Mouse (Mus musculus) liver, embryonic 12.5 days (tissue): ENCODE measurements around the gene Snf8. TPM values are rescaled to one million over a fixed set of nuclear protein-coding genes. Genes with fewer than 3 reads are reported as not detected.
A peak's percentile ranks its signal among the peaks of the same experiment; 100 is the strongest.

Experiments
- ATAC-seq: fragments of 200-750 bp; cut with Nextera tagmentation; 2 replicates; pipeline ENCODE4 v1.8.0; 2017; ENCODE audit warnings: moderate number of reproducible peaks, mild to moderate bottlenecking, moderate library complexity
- H3K27ac ChIP-seq: fragments of 300-500 bp; sonication (generic); 2 replicates; pipeline ENCODE4 v1.5.1; 2016; ENCODE audit warnings: mild to moderate bottlenecking
- H3K27me3 ChIP-seq: fragments of 300-500 bp; sonication (generic); replicated peaks from 2 replicates; pipeline ENCODE4 v1.6.1; 2016; ENCODE audit warnings: mild to moderate bottlenecking, moderate library complexity
- H3K36me3 ChIP-seq: fragments of 300-500 bp; sonication (generic); 2 replicates; pipeline ENCODE4 v1.6.1; 2016; ENCODE audit warnings: mild to moderate bottlenecking, moderate library complexity
- H3K4me1 ChIP-seq: fragments of 300-500 bp; sonication (generic); 2 replicates; pipeline ENCODE4 v1.6.1; 2016
- H3K4me2 ChIP-seq: fragments of 300-500 bp; sonication (generic); 2 replicates; pipeline ENCODE4 v1.6.1; 2016; ENCODE audit warnings: mild to moderate bottlenecking, moderate library complexity
- H3K4me3 ChIP-seq: fragments of 300-500 bp; sonication (generic); 2 replicates; pipeline ENCODE4 v1.5.1; 2016; ENCODE audit warnings: mild to moderate bottlenecking, moderate library complexity
- H3K9ac ChIP-seq: fragments of 300-500 bp; sonication (generic); 2 replicates; pipeline ENCODE4 v1.6.1; 2016; ENCODE audit warnings: mild to moderate bottlenecking, moderate library complexity
- H3K9me3 ChIP-seq: fragments of 300-500 bp; sonication (generic); replicated peaks from 2 replicates; pipeline ENCODE4 v1.6.1; 2016; ENCODE audit warnings: mild to moderate bottlenecking, moderate library complexity
- WGBS: fragments of 180-500 bp; shearing (Covaris S2); methylation state at CpG from one replicate; pipeline ENCODE4 v1.1.7; 2016; ENCODE audit not compliant: insufficient replicate concordance; 5-methylcytosine and 5-hydroxymethylcytosine counted together
- polyA plus RNA-seq: library from polyadenylated mRNA; unstranded; fragments of >200 nt; fragmentation: Nextera tagmentation; extraction: Ambion mirVana; gene quantifications from 2 replicates; pipeline ENCODE4 v1.2.1, GENCODE M21; 2016

Gene Snf8
- polyA plus RNA-seq, 1 experiment from 2014 or later: 100 TPM

GRCm38 (mm10) chr11:96058309-96058708 lies 23.6 kb downstream of the Snf8 start:
- Histone ChIP-seq H3K4me1 (peaks cover 19% of the 10 kb centered on the region), H3K4me2 (no peak overlapping the region), H3K9ac (no peak overlapping the region), H3K4me3 (no peak overlapping the region), H3K36me3 (peaks cover 97% of the 10 kb centered on the region), H3K27me3 (no peaks in the 10 kb centered on the region), H3K9me3 (no peaks in the 10 kb centered on the region), H3K27ac (no peak overlapping the region)
- 84% methylated on average over 4 of the region's 4 CpGs for WGBS
- ATAC-seq: no peak

- H3K4me2 ChIP-seq: peak overlapping the region; percentile 90
- no peaks in the 10 kb centered on the region for H3K9me3 ChIP-seq
- H3K4me1 ChIP-seq: peaks cover 39% of the 10 kb centered on the region
- peak overlapping the region; percentile 93 for H3K9ac ChIP-seq
- peaks cover 43% of the 10 kb centered on the region for H3K36me3 ChIP-seq
- no peaks in the 10 kb centered on the region for H3K27me3 ChIP-seq
- WGBS: under 1% methylated on average over 44 of the region's 64 CpGs
- peak overlapping the region; percentile 87 for H3K4me3 ChIP-seq
- peak overlapping the region; percentile 87 for H3K27ac ChIP-seq
- peak; percentile 75 for ATAC-seq
Measured at GRCm38 (mm10) chr11:96064521-96065214, 30.0 kb downstream of the Snf8 start.

- ATAC-seq: peak; percentile 99
- peak within 1 kb of the TSS; percentile 87 for H3K27ac ChIP-seq
- no peaks in the 10 kb centered on the region for H3K9me3 ChIP-seq
- H3K27me3 ChIP-seq: no peaks in the 10 kb centered on the region
- 5% methylated on average over 50 of the region's 50 CpGs for WGBS
- H3K4me2 ChIP-seq: peak within 1 kb of the TSS; percentile 90
- peaks cover 39% of the 10 kb centered on the region for H3K4me1 ChIP-seq
- H3K9ac ChIP-seq: peak within 1 kb of the TSS; percentile 93
- peaks cover 43% of the 10 kb centered on the region for H3K36me3 ChIP-seq
- peak within 1 kb of the TSS; percentile 87 for H3K4me3 ChIP-seq
Measured at GRCm38 (mm10) chr11:96065215-96065911, 30.7 kb downstream of the Snf8 start, which contains the start of gene Ube2z. Gene Ube2z, minus strand, starts transcription at chr11:96065388.

GRCm38 (mm10) chr11:96068231-96068630 lies 33.5 kb downstream of the Snf8 start:
- Histone ChIP-seq H3K4me1 (peaks cover 36% of the 10 kb centered on the region), H3K4me3 (no peak overlapping the region), H3K9me3 (no peaks in the 10 kb centered on the region), H3K9ac (no peak overlapping the region), H3K4me2 (no peak overlapping the region), H3K36me3 (peaks cover 37% of the 10 kb centered on the region), H3K27me3 (no peaks in the 10 kb centered on the region), H3K27ac (no peak overlapping the region)
- WGBS: 67% methylated on average over 5 of the region's 5 CpGs
- no peak for ATAC-seq

GRCm38 (mm10) chr11:96070353-96070752 lies 35.7 kb downstream of the Snf8 start:
- 88% methylated on average over 7 of the region's 7 CpGs for WGBS
- no peak for ATAC-seq

GRCm38 (mm10) chr11:96071013-96071412 lies 36.3 kb downstream of the Snf8 start:
- peaks cover 37% of the 10 kb centered on the region for H3K4me1 ChIP-seq
- H3K9ac ChIP-seq: no peak overlapping the region
- H3K27ac ChIP-seq: peak overlapping the region; percentile 59; the same call in 1 of the 2 replicates
- H3K36me3 ChIP-seq: peaks cover 42% of the 10 kb centered on the region
- no peak overlapping the region for H3K4me2 ChIP-seq
- WGBS: 69% methylated on average over 1 of the region's 1 CpGs
- no peaks in the 10 kb centered on the region for H3K9me3 ChIP-seq
- no peak overlapping the region for H3K4me3 ChIP-seq
- H3K27me3 ChIP-seq: no peaks in the 10 kb centered on the region
- ATAC-seq: no peak

More at GRCm38 (mm10) chr11:96070353-96070752, 35.7 kb downstream of the Snf8 start:
- H3K9ac ChIP-seq: no peak overlapping the region
- H3K27me3 ChIP-seq: no peaks in the 10 kb centered on the region
- H3K27ac ChIP-seq: no peak overlapping the region
- H3K36me3 ChIP-seq: peaks cover 42% of the 10 kb centered on the region
- no peak overlapping the region for H3K4me3 ChIP-seq
- H3K4me2 ChIP-seq: no peak overlapping the region
- H3K9me3 ChIP-seq: no peaks in the 10 kb centered on the region
- peaks cover 43% of the 10 kb centered on the region for H3K4me1 ChIP-seq

- peak overlapping the region; percentile 82; the same call in 1 of the 2 replicates for H3K9ac ChIP-seq
- H3K27ac ChIP-seq: 0 out of 2 replicates have a peak overlapping the region, but pooled peaks have one; percentile 51
- ATAC-seq: no peak
- 83% methylated on average over 9 of the region's 9 CpGs for WGBS
- peak overlapping the region; percentile 74 for H3K4me3 ChIP-seq
- no peaks in the 10 kb centered on the region for H3K27me3 ChIP-seq
- H3K9me3 ChIP-seq: no peaks in the 10 kb centered on the region
- H3K36me3 ChIP-seq: peaks cover 42% of the 10 kb centered on the region
- H3K4me1 ChIP-seq: peaks cover 44% of the 10 kb centered on the region
- H3K4me2 ChIP-seq: peak overlapping the region; percentile 84
Measured at GRCm38 (mm10) chr11:96073295-96073993, 38.8 kb downstream of the Snf8 start.

- no peaks in the 10 kb centered on the region for H3K27me3 ChIP-seq
- H3K4me3 ChIP-seq: peak overlapping the region; percentile 74
- peaks cover 44% of the 10 kb centered on the region for H3K4me1 ChIP-seq
- no peak for ATAC-seq
- WGBS: 11% methylated on average over 17 of the region's 17 CpGs
- no peaks in the 10 kb centered on the region for H3K9me3 ChIP-seq
- H3K27ac ChIP-seq: peak overlapping the region; percentile 82
- peak overlapping the region; percentile 82 for H3K9ac ChIP-seq
- peak overlapping the region; percentile 84 for H3K4me2 ChIP-seq
- H3K36me3 ChIP-seq: peaks cover 38% of the 10 kb centered on the region
Measured at GRCm38 (mm10) chr11:96074351-96075176, 39.9 kb downstream of the Snf8 start.

- H3K4me2 ChIP-seq: peak overlapping the region; percentile 84
- H3K27me3 ChIP-seq: no peaks in the 10 kb centered on the region
- no peaks in the 10 kb centered on the region for H3K9me3 ChIP-seq
- H3K27ac ChIP-seq: peak overlapping the region; percentile 82
- H3K9ac ChIP-seq: peak overlapping the region; percentile 82
- H3K36me3 ChIP-seq: peaks cover 32% of the 10 kb centered on the region
- ATAC-seq: peak; percentile 41
- H3K4me1 ChIP-seq: peaks cover 44% of the 10 kb centered on the region
- peak overlapping the region; percentile 74 for H3K4me3 ChIP-seq
- 0% methylated on average over 15 of the region's 15 CpGs for WGBS
Measured at GRCm38 (mm10) chr11:96075177-96075508, 40.5 kb downstream of the Snf8 start.

GRCm38 (mm10) chr11:96075509-96076220 lies 41.0 kb downstream of the Snf8 start, which contains the start of gene Atp5g1:
Gene Atp5g1, minus strand, starts transcription at chr11:96075670.
- H3K4me2 ChIP-seq: peak within 1 kb of the TSS; percentile 84
- no peaks in the 10 kb centered on the region for H3K9me3 ChIP-seq
- WGBS: under 1% methylated on average over 37 of the region's 37 CpGs
- H3K4me3 ChIP-seq: peak within 1 kb of the TSS; percentile 74
- peaks cover 27% of the 10 kb centered on the region for H3K36me3 ChIP-seq
- H3K27ac ChIP-seq: peak within 1 kb of the TSS; percentile 82
- peaks cover 43% of the 10 kb centered on the region for H3K4me1 ChIP-seq
- ATAC-seq: peak; percentile 92
- H3K27me3 ChIP-seq: no peaks in the 10 kb centered on the region
- H3K9ac ChIP-seq: peak within 1 kb of the TSS; percentile 82
